Mouse (Mus musculus): ENCODE results near the gene Cnn2.

The Cnn2 gene

DNA sequence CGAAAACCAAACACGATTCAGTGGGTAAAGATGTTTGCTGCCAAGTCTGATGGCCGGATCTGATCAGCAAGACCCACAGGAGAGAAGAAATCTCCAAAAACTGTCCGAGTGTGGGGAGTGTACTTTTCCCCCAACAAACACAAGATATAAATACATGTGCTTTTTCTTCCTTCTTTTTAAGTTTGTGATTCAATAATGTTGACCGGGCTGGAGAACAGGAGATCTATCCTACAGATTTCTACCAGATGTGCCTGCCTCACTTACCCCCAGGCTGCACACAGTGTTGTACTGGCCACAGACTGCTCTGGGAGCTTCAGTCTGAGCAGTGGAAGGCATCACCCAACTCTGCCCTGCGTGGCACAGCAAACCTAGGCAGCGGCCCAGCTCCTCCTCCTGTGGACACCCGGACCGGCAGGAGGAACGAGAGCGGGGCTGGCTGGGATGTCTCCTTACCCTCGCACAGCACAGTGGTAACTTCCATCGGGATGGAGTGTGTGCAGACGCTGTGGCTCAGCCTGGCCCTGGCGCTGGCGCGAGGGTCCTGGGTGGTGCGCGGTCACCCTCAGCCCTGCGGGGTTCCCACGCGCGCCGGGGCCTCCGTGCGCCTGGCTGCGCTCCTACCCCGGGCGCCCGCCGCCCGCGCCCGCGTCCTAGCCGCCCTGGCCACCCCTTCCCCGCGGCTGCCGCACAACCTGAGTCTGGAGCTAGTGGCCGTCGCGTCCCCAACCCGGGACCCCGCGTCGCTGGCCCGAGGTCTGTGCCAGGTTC lies 17.8 kb upstream of the Cnn2 start, which contains the start of gene Grin3b:
Gene Grin3b, plus strand, starts transcription at position 301 of the 768 bp plus-strand sequence.
- peak; percentile 28 for DNase-seq

- DNase-seq, result peak; percentile 52
Observed at GRCm38 (mm10) chr10:79971183-79971497, 17.2 kb upstream of the Cnn2 start.

DNA sequence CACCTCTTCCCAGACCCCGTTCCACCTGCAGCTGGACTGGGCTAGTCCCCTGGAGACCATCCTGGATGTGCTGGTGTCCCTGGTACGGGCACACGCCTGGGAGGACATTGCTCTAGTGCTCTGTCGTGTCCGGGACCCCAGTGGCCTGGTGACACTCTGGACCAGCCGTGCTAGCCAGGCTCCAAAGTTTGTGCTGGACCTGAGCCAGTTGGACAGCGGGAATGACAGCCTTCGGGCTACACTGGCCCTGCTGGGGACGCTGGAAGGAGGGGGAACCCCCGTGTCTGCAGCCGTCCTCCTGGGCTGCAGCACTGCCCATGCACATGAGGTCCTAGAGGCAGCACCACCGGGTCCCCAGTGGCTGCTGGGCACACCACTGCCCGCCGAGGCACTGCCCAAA lies 15.6 kb upstream of the Cnn2 start:
- DNase-seq, result no peak

- no peak for DNase-seq
Observed at GRCm38 (mm10) chr10:79974087-79974486, 14.3 kb upstream of the Cnn2 start.

- DNase-seq, result no peak
Observed at GRCm38 (mm10) chr10:79974668-79975067, 13.7 kb upstream of the Cnn2 start.

GRCm38 (mm10) chr10:79976071-79976721 lies 12.2 kb upstream of the Cnn2 start:
- DNase-seq, result no peak

DNA sequence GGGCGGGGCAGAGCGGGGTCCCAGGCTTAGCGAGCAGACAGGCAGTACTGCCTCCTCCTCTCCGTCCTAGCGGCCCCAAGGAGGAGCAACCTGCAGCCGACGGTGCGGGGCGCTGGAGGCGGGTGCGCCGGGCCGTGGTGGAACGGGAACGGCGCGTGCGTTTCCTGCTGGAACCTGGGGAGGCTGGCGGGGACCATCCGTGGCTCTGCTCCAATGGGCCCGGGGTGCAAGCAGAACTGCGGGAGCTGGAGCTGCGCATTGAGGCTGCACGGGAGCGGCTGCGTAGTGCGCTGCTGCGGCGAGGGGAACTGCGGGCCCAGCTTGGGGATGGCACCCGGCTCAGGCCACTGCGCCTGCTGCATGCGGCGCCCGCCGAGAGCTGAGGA lies 11.7 kb upstream of the Cnn2 start:
- no peak for DNase-seq

GRCm38 (mm10) chr10:79977324-79977723 lies 11.1 kb upstream of the Cnn2 start:
- DNase-seq, result no peak

- no peak for DNase-seq
Observed at GRCm38 (mm10) chr10:79978061-79978460, 10.3 kb upstream of the Cnn2 start.

DNA sequence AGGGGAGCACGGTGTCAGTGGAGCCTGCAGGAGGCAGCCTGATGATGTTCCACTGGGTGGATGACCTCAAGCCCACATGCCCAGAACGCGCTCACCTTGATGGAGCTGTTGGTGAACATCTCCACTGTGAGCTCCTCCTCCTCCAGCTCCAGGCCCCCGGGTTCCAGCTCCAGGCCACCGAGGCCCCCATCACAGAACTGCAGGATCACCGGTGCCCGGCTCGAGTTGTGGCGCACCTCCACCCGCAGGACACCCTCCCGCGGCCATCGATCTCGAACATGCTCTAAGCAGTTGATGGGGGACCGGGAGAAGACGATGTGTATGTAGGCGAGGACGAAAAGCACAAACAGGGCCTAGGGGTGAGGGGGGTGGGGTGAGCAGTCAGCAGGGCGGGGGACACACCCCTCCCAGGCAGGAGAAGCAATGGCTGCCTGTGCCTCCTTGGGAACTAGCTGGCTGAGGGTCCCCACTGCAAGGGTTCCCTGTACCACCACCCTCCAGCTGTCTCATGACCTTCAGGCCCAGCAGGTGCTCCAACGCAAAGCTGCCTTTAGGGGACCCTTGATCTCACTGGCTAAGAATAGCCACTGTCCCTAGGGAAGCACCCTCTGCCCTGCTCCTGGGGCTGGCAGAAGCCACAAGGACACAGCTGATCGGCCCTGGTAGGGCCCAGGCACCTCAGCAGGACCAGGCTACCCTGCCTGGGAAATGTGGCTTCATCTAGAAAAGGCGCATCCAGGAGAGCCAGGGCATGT lies 8.8 kb upstream of the Cnn2 start:
- no peak for DNase-seq

- DNase-seq, result no peak
Observed at GRCm38 (mm10) chr10:79983205-79983604, 5.2 kb upstream of the Cnn2 start.

GRCm38 (mm10) chr10:79983670-79984069 lies 4.7 kb upstream of the Cnn2 start:
- DNase-seq, result peak; percentile 71

DNA sequence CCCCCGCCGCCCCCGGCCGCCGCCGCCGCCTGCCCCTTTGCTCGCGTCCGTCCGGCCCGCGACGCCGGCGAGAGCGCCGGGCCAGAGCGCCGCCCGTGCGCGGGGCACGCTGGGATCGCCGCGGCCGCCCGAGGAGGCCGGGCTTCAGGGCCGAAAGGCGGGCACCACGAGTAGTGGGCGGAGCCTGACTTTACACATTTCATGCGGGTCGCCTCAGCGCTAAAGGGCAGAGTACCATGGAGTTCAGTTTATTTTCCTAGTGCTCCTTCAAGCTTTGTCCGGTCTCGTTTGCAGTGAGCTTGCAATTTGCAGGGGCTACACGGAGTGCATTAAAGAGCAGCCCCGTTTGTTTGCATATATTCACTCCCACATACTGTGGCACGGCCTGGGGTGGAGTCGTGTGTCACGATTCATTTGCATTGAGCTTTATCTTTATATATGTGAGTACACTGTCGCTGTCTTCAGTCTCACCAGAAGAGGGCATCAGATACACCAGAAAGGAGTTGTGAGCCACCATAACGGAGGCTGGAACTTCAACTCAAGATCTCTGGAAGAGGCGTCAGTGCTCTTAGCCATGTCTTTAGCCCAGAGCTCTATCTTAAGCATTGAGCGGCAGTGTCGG lies 4.1 kb upstream of the Cnn2 start, which contains the start of gene Tmem259:
Gene Tmem259, minus strand, starts transcription at position 136 of the 622 bp plus-strand sequence.
- peak; percentile 94 for DNase-seq

GRCm38 (mm10) chr10:79984871-79985270 lies 3.5 kb upstream of the Cnn2 start:
- DNase-seq, result peak; percentile 99

- DNase-seq, result peak; percentile 80
Observed at GRCm38 (mm10) chr10:79985334-79986231, 2.8 kb upstream of the Cnn2 start.

DNA sequence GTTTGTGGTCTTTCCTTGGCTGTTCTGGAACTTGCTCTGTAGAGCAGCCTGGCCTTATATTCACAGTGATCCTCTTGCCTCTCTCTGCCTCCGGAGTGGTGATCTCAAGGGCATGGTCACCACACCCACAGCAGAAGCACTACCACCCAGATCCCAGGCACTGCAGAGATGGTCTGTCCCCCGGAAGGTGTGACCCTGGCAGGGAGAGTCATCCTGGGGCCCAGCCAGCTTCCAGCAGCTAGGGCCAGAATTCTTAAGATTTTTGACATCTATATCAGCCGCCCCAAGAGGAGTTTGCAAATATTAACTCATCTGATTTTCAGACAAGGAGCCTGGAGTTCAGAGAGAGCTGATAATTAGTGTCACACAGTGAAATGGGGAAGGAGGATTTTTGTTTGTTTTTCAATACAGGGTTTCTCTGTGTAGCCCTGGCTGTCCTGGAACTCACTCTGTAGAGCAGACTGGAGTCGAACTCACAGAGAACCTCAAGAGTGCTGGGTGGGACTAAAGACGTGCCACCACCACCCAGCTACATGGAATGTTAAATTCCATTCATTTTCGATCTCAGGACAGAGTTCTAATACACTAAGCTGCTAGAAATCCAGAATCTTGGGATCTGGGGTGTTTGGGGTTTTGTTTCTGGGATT lies 2.0 kb upstream of the Cnn2 start:
- no peak for DNase-seq

- DNase-seq, result peak; percentile 87
Observed at GRCm38 (mm10) chr10:79986963-79987362, 1.4 kb upstream of the Cnn2 start.

- no peak for DNase-seq
Observed at GRCm38 (mm10) chr10:79987771-79988505, 446 bp upstream of the Cnn2 start.

GRCm38 (mm10) chr10:79989272-79989786 lies 945 bp downstream of the Cnn2 start:
- DNase-seq, result no peak

DNA sequence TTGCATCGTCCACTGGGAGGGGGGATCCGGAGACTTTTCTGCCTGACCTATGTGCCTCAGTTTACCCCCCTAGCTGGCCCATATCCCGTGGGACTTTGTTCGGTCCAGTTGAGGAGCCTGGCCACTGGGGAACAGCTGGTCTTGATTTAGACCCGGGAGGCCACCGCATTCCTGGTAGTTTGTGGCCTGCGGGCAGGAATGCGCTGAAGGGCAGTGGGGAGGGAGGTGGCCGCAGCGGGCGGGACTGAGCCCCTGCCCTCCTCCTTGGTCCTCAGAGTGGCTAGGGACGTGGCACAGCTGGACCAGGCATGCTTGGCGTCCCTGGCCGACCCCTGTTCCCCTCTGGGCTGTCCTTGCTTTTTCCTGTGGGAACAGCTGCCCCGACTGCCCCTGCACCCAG lies 1.5 kb downstream of the Cnn2 start:
- peak; percentile 40 for DNase-seq

- no peak for DNase-seq
Observed at GRCm38 (mm10) chr10:79991099-79991498, 2.7 kb downstream of the Cnn2 start.
